Mouse (Mus musculus) hindbrain, postnatal 0 days (tissue): Measurements from ENCODE around the gene Cped1. TPM values are rescaled to one million over a fixed set of nuclear protein-coding genes. Genes with fewer than 3 reads are reported as not detected.

ENCODE experiments used
- ATAC-seq: fragments of 200-750 bp; cut with Nextera tagmentation; 2 replicates; pipeline ENCODE4 v1.8.0; 2017; ENCODE audit warnings: mild to moderate bottlenecking, moderate TSS enrichment, moderate library complexity
- DNase-seq: peaks from one replicate; pipeline ENCODE4 v3.0.0-alpha.2; 2015; ENCODE audit warnings: low spot score
- H3K27ac ChIP-seq: fragments of 300-500 bp; sonication (generic); 2 replicates; pipeline ENCODE4 v1.5.1; 2014; ENCODE audit warnings: mild to moderate bottlenecking
- H3K27me3 ChIP-seq: fragments of 300-500 bp; sonication (generic); 2 replicates; pipeline ENCODE4 v1.6.1; 2014; ENCODE audit warnings: low read length, mixed read lengths; ENCODE audit not compliant: insufficient read depth
- H3K36me3 ChIP-seq: fragments of 300-500 bp; sonication (generic); 2 replicates; pipeline ENCODE4 v1.6.1; 2014; ENCODE audit warnings: low read length, mixed read lengths; ENCODE audit not compliant: insufficient read depth
- H3K4me1 ChIP-seq: fragments of 300-500 bp; sonication (generic); 2 replicates; pipeline ENCODE4 v1.6.1; 2014; ENCODE audit warnings: antibody characterized with exemption, low read length, mixed read lengths; ENCODE audit not compliant: insufficient read depth
- H3K4me2 ChIP-seq: fragments of 300-500 bp; sonication (generic); 2 replicates; pipeline ENCODE4 v1.6.1; 2014; ENCODE audit warnings: low read depth, mild to moderate bottlenecking, low read length, moderate library complexity, mixed read lengths
- H3K4me3 ChIP-seq: fragments of 300-500 bp; sonication (generic); 2 replicates; pipeline ENCODE4 v1.5.1; 2014; ENCODE audit warnings: low read length
- H3K9ac ChIP-seq: fragments of 300-500 bp; sonication (generic); replicated peaks from 2 replicates; pipeline ENCODE4 v1.6.1; 2014; ENCODE audit warnings: mild to moderate bottlenecking, low read length, moderate library complexity, mixed read lengths
- H3K9me3 ChIP-seq: fragments of 300-500 bp; sonication (generic); 2 replicates; pipeline ENCODE4 v1.6.1; 2016; ENCODE audit warnings: low read length, mixed read lengths
- CTCF ChIP-seq: IDR thresholded peaks from 2 replicates; pipeline ENCODE4 v1.5.1; 2016; ENCODE audit warnings: antibody characterized with exemption, control low read depth, low read depth
- WGBS: fragments of 180-500 bp; shearing (Covaris S2); extraction: QIAGEN DNeasy Blood & Tissue Kit; methylation state at CpG from one replicate; pipeline ENCODE4 v1.1.7; 2014; 5-methylcytosine and 5-hydroxymethylcytosine counted together
- polyA plus RNA-seq: library from polyadenylated mRNA; unstranded; fragments of >200 nt; fragmentation: Nextera tagmentation; extraction: Ambion mirVana; gene quantifications from 2 replicates; pipeline ENCODE4 v1.2.1, GENCODE M21; 2015
- total RNA-seq: library from RNA; depleted of rRNA; stranded (reverse); fragments of >200 nt; gene quantifications from 2 replicates; pipeline ENCODE4 v1.2.3, GENCODE M21; 2014

Gene Cped1
- total and polyA plus RNA-seq, 2 experiments from 2014 or later = 3.1 to 4.6 TPM

DNA sequence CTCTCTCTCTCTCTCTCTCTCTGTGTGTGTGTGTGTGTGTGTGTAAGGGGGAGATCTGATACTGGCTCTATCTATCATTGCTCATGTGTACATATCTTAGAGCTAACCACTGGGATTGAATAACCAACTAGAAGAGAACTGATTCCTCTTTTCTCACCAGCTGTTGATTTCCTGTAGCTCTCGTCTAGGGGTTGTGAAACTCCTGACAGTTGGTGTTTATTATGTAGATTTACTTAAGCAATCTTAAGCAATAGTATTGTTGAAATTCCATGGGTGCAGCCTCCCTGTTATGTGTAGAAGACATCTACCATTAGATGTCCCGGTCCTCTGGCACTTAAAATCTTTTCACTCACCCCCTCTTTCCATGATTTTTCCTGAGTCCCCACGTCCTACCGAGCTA, 26.8 kb upstream of the Cped1 start:
- no peak overlapping the region for H3K4me2 ChIP-seq
- no peak overlapping the region for H3K27ac ChIP-seq
- no peak for DNase-seq
- H3K27me3 ChIP-seq = no peaks in the 10 kb centered on the region
- ATAC-seq = no peak
- no peak overlapping the region for H3K9ac ChIP-seq
- TF ChIP-seq CTCF = no peak
- no peak overlapping the region for H3K4me3 ChIP-seq
- 84% methylated on average over 4 of the region's 4 CpGs for WGBS
- H3K36me3 ChIP-seq = peaks cover 14% of the 10 kb centered on the region; the same call in 1 of the 2 replicates
- H3K4me1 ChIP-seq = no peaks in the 10 kb centered on the region
- H3K9me3 ChIP-seq = no peaks in the 10 kb centered on the region

DNA sequence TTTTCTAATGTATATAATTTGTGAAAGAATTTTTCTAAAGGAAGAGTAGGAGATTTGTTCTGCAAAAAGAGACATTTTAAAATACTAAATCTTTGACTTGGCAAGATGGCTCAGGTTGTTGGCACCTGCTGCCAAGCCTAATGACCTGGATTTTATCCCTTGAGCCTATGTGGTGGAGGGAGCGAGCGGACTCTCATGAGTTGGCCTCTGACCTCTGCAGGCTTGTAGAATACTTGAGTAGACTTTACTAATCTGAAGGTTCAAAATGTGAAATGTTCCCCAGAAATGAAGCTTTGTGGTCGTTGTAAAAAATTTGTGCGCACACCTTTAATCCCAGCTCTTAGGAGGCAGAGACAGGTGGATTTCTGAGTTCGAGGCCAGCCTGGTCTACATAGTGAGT, 25.8 kb upstream of the Cped1 start:
- 91% methylated on average over 5 of the region's 5 CpGs for WGBS
- ATAC-seq (no peak), DNase-seq (no peak)
- H3K9me3 ChIP-seq = no peaks in the 10 kb centered on the region
- no peak overlapping the region for H3K9ac ChIP-seq
- no peak overlapping the region for H3K4me2 ChIP-seq
- TF ChIP-seq CTCF = no peak
- H3K27me3 ChIP-seq = no peaks in the 10 kb centered on the region
- H3K4me1 ChIP-seq = no peaks in the 10 kb centered on the region
- H3K27ac ChIP-seq = no peak overlapping the region
- H3K36me3 ChIP-seq = peaks cover 10% of the 10 kb centered on the region; the same call in 1 of the 2 replicates
- no peak overlapping the region for H3K4me3 ChIP-seq

DNA sequence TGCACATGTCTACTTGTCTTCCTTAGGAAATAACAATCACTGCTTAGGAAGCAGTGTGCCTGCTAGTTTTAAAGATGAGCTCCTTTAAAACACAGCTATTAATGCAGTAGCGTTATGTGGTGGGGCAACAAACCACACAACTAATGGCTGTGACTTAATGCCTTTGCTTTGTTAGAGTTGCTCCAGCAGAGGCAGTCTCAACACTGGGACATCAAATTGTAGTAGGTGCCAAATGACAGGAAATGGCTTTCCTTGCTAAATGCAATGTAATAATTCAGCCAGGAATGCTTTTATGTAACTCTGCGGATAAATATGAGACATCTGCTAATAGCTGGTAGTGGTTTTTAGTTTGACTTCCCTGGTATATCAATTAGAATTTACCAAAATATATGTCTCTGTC, 8.2 kb upstream of the Cped1 start:
- H3K4me3 ChIP-seq = no peak overlapping the region

DNA sequence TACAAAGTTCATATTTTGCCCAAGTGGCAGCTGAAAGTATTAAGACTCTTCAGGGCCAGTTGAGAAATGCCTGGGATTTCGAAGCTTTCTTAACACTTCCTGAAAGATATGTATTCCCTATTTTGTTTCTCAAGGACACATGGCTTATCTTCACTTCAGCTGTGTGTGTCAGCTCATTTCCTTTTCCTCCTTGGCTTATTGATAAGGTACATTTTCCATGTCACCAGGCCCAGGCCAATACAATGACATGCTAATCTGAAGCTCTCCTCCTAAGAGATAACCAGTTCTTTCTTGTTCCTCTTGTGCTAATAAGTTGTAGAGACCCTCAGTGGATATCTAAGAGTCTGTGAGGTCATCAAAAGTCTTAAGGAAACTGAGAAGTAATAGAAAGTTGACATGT, 4.6 kb upstream of the Cped1 start:
- Histone ChIP-seq H3K4me3 (no peak overlapping the region), H3K4me2 (no peak overlapping the region), H3K36me3 (no peaks in the 10 kb centered on the region), H3K9me3 (no peaks in the 10 kb centered on the region), H3K27me3 (no peaks in the 10 kb centered on the region), H3K27ac (no peak overlapping the region), H3K9ac (no peak overlapping the region), H3K4me1 (0 out of 2 replicates have a peak, but pooled peaks cover 2% of the 10 kb centered on the region)
- no peak for TF ChIP-seq CTCF
- DNase-seq = no peak
- 100% methylated on average over 1 of the region's 1 CpGs for WGBS
- no peak for ATAC-seq

More for the DNA sequence above, 8.2 kb upstream of the Cped1 start:
- Histone ChIP-seq H3K36me3 (peaks cover 12% of the 10 kb centered on the region), H3K27me3 (no peaks in the 10 kb centered on the region), H3K4me1 (no peaks in the 10 kb centered on the region), H3K9me3 (no peaks in the 10 kb centered on the region), H3K27ac (no peak overlapping the region), H3K4me2 (no peak overlapping the region), H3K9ac (no peak overlapping the region)
- ATAC-seq = no peak
- TF ChIP-seq CTCF = no peak
- DNase-seq = no peak
- WGBS = 84% methylated on average over 2 of the region's 2 CpGs

DNA sequence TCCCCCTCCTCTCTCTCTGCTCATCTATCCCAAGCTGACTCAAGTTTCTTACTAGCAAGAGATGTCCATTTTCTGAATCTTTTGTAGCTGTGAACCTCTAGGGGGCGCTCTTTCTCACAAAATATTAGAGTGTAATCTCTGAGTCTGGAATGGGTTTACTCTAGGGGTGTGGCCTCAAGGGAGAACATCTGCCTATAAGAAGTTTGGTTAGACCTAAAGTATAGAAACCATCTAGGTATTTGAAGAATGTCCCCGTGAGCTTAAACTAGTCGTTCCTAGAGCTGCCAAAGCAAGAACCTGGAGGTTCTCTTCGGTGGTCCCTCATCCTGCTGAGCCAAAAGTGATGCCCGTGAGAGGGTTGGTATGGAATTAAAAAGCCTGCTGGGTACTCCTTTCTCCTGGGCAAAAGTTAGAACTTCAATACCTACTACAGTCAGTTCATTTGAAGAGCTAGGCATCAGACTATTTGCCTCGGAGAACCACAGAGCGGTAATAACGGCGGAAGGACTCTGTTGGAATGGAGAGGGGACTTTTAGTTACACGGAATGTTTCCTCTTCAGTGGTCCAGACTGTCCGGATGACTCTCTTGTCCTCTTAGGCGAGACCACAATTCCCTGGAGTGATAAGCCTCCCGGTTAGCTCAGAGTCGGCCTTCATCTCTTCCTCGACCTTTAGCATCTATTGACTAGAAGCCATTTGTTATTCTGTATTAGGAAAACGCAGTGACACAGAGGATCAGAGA, 555 bp upstream of the Cped1 start:
- DNase-seq (peak; percentile 88), ATAC-seq (peak; percentile 72)
- 0 out of 2 replicates have a peak, but pooled peaks cover 4% of the 10 kb centered on the region for H3K4me1 ChIP-seq
- no peaks in the 10 kb centered on the region for H3K36me3 ChIP-seq
- no peak overlapping the region for H3K27ac ChIP-seq
- TF ChIP-seq CTCF = peak; percentile 62
- no peaks in the 10 kb centered on the region for H3K9me3 ChIP-seq
- WGBS = 8% methylated on average over 16 of the region's 16 CpGs
- peak overlapping the region; percentile 6; the same call in 1 of the 2 replicates for H3K9ac ChIP-seq
- peaks cover 9% of the 10 kb centered on the region; the same call in 1 of the 2 replicates for H3K27me3 ChIP-seq
- H3K4me3 ChIP-seq = peak overlapping the region; percentile 48
- peak overlapping the region; percentile 71 for H3K4me2 ChIP-seq

DNA sequence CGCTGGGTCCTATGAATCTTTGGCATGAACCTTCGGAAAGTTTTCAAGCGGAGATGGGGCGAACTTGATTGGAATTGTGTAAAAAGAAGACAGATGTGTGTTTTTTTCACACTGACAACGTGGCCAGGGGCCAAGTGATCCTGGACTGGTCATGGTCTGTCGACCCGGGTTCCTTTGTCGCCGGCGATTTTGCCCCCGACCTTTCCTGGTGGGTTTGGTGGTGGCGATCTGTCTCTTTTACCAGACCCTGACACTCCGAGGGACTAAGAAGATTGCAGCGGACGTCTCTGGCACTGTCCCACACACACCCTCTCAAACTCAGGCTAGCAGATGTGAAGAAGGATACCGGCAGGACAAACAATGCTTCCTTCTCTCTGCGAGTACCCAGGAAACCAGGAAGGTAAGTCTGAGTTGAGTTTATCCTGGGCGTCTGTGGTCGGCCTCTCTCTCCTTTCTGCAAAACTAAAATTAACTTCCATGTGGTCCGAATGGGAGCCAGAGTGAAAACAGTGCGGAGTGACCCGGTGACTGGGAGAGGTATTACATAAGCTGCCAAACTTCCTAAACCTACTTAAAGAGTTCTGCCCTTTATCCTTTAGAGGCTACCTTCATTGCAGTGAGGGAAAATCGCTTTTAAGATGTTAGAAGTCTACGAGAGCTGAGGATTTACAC, 1.1 kb downstream of the Cped1 start:
- Histone ChIP-seq H3K27me3 (peaks cover 9% of the 10 kb centered on the region; the same call in 1 of the 2 replicates), H3K4me3 (peak overlapping the region; percentile 48), H3K4me1 (0 out of 2 replicates have a peak, but pooled peaks cover 4% of the 10 kb centered on the region), H3K9ac (peak overlapping the region; percentile 6; the same call in 1 of the 2 replicates), H3K27ac (no peak overlapping the region), H3K9me3 (no peaks in the 10 kb centered on the region), H3K4me2 (peak overlapping the region; percentile 71), H3K36me3 (no peaks in the 10 kb centered on the region)
- WGBS = 12% methylated on average over 24 of the region's 24 CpGs
- DNase-seq (no peak), ATAC-seq (no peak)
- no peak for TF ChIP-seq CTCF
